Mouse (Mus musculus): ENCODE measurements around the gene Lrfn5. TPM values are rescaled to one million over a fixed set of nuclear protein-coding genes. Genes with fewer than 3 reads are reported as not detected.

Lrfn5 gene
- polyA plus RNA-seq, 1 experiment from 2014 or later = 53.4 TPM

DNA sequence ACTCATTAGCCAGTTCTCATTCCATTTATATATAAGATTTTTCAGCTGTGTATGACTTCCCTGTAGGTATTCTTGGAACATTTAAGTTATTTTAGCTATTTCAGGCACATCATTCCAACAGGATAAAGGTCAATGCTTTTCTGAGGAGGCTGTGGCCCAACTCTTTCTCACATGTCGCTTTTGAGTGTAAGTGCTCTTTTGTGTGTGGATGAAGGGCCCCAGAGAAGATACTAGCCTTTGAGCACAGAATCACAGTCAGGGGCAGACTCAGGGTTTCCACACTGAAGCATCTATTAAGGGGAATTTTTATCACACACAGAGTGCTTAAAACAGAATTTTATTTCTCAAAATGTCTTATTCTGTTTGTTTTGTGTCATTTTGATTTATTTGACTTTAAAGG, 331.2 kb downstream of the Lrfn5 start:
- H3K9ac ChIP-seq (replicated peaks; ENCODE audit: low read length) = no peak overlapping the region
- 25% methylated on average over 1 of the region's 1 CpGs for WGBS
- no peaks in the 10 kb centered on the region for H3K9me3 ChIP-seq (ENCODE audit: control insufficient read depth, low read length)
- no peak for DNase-seq
- ATAC-seq (ENCODE audit: low FRiP score, low TSS enrichment) = no peak
- H3K4me1 ChIP-seq (ENCODE audit: control insufficient read depth, insufficient read depth, low read length) = no peaks in the 10 kb centered on the region
- no peak overlapping the region for H3K4me3 ChIP-seq (replicated peaks; ENCODE audit: low read depth, low read length)
- no peaks in the 10 kb centered on the region for H3K36me3 ChIP-seq (ENCODE audit: control insufficient read depth, insufficient read depth, low read length)
- no peak overlapping the region for H3K27ac ChIP-seq (replicated peaks; ENCODE audit: low read depth, low read length)
- no peaks in the 10 kb centered on the region for H3K27me3 ChIP-seq (ENCODE audit: control insufficient read depth, insufficient read depth, low read length)
- H3K4me2 ChIP-seq (ENCODE audit: low read length) = no peak overlapping the region
